Comparison of ENCODE assay signal across 14 mouse cellular contexts in the genomic region with DNA sequence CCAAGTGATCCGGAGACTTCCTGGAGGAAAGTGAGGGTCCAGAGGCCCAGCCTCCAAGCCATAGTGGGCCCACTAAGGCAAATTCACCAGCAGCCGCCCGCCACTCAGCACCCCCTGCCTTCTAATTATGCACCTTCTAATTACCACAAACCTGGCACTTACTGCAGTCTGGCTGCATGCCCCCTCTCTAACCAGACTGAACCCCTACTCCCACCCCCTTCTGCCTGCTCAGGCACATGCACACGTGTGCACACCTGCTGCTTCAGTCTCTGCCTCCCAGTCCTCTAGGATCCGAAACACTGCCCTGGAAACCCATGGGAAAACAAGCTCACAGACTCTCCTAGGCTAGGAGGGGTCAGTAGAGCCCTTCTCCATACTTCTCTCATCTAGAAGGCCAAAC. TPM values are rescaled to one million over a fixed set of nuclear protein-coding genes. Genes with fewer than 3 reads are reported as not detected.
DNase-seq lines count a peak whose midpoint lies in the region; ATAC-seq and TF ChIP-seq lines count a peak whose summit lies in the region.
"Had no signal": no experiment of that assay in that cellular context is flagged by ENCODE, and none has a peak within 500 bp of the region (broad histone marks: within the 10 kb centered on the region; RNA-seq: fewer than 3 reads in every experiment).

No protein-coding gene starts in this region.

- no peaks in the 10 kb centered on the region for H3K27me3 ChIP-seq in heart, postnatal 0 days (ENCODE audit: control insufficient read depth, insufficient read depth, low read length)
- H3K27me3 ChIP-seq in heart, embryonic 11.5 days (ENCODE audit: control insufficient read depth, insufficient read depth, low read length): no peaks in the 10 kb centered on the region
- H3K27me3 ChIP-seq in limb, embryonic 11.5 days (ENCODE audit: control insufficient read depth, insufficient read depth, low read length): no peaks in the 10 kb centered on the region
- H3K27me3 ChIP-seq: hindbrain, embryonic 12.5 days; midbrain, embryonic 12.5 days had no signal

- H3K36me3 ChIP-seq in heart, postnatal 0 days (replicated peaks; ENCODE audit: control insufficient read depth, insufficient read depth, low read length): no peaks in the 10 kb centered on the region
- no peaks in the 10 kb centered on the region for H3K36me3 ChIP-seq in heart, embryonic 11.5 days (ENCODE audit: control insufficient read depth, insufficient read depth, low read length)
- peaks cover 3% of the 10 kb centered on the region; the same call in 1 of the 2 replicates for H3K36me3 ChIP-seq in limb, embryonic 11.5 days (ENCODE audit: control insufficient read depth, insufficient read depth, low read length)
- H3K36me3 ChIP-seq: hindbrain, embryonic 12.5 days; midbrain, embryonic 12.5 days had no signal

- H3K27ac ChIP-seq in heart, postnatal 0 days (ENCODE audit: low read depth): 0 out of 2 replicates have a peak overlapping the region, but pooled peaks have one; percentile 52
- H3K27ac ChIP-seq in heart, embryonic 11.5 days (ENCODE audit: low read depth, low read length): no peak overlapping the region
- H3K27ac ChIP-seq in limb, embryonic 11.5 days (replicated peaks; ENCODE audit: low read depth, low read length): peak overlapping the region; percentile 36; the same call in 1 of the 2 replicates
- H3K27ac ChIP-seq: hindbrain, embryonic 12.5 days; midbrain, embryonic 12.5 days had no signal

- TF ChIP-seq EP300 in heart, postnatal 0 days (IDR thresholded peaks at IDR 0.05; ENCODE audit: low read depth): no peak

- H3K9ac ChIP-seq in heart, postnatal 0 days (replicated peaks; ENCODE audit: low read depth, low read length): no peak overlapping the region
- no peak overlapping the region for H3K9ac ChIP-seq in heart, embryonic 11.5 days (ENCODE audit: low read depth, low read length)
- H3K9ac ChIP-seq in limb, embryonic 11.5 days (ENCODE audit: low read length): no peak overlapping the region
- H3K9ac ChIP-seq: hindbrain, embryonic 12.5 days; midbrain, embryonic 12.5 days had no signal

- H3K9me3 ChIP-seq in heart, postnatal 0 days (replicated peaks; ENCODE audit: control insufficient read depth, low read length): no peaks in the 10 kb centered on the region
- H3K9me3 ChIP-seq in heart, embryonic 11.5 days (replicated peaks; ENCODE audit: control insufficient read depth, low read length): no peaks in the 10 kb centered on the region
- no peaks in the 10 kb centered on the region for H3K9me3 ChIP-seq in limb, embryonic 11.5 days (ENCODE audit: control insufficient read depth, low read length)
- H3K9me3 ChIP-seq: hindbrain, embryonic 12.5 days; midbrain, embryonic 12.5 days had no signal

- H3K4me2 ChIP-seq in heart, postnatal 0 days (ENCODE audit: low read depth, low read length): no peak overlapping the region
- no peak overlapping the region for H3K4me2 ChIP-seq in heart, embryonic 11.5 days
- no peak overlapping the region; the same call in 1 of the 2 replicates for H3K4me2 ChIP-seq in limb, embryonic 11.5 days (ENCODE audit: low read depth, severe bottlenecking)
- H3K4me2 ChIP-seq: hindbrain, embryonic 12.5 days; midbrain, embryonic 12.5 days had no signal

- no peak for DNase-seq in heart, postnatal 0 days (ENCODE audit: low spot score)
- DNase-seq in thymus, postnatal 14 days: peak; percentile 20
- DNase-seq in thymus, postnatal 0 days (ENCODE audit: low spot score): no peak
- no peak for DNase-seq in limb, embryonic 11.5 days (ENCODE audit: low spot score)
- no peak for DNase-seq in frontal cortex, postnatal 14 days (ENCODE audit: low spot score in 2 of 2)
- DNase-seq in lung, postnatal 25 days (ENCODE audit: low spot score): no peak
- DNase-seq: adrenal gland, adult 8-10 months; cerebellum, adult 11 months; kidney, adult 18-20 months; layer of hippocampus, postnatal 36 days; lung, adult 2 months had no signal

- no peak for TF ChIP-seq CTCF in heart, postnatal 0 days (IDR thresholded peaks at IDR 0.05; ENCODE audit: low read depth)

- no peak overlapping the region for H3K4me3 ChIP-seq in heart, postnatal 0 days (ENCODE audit: low read depth, low read length)
- no peak overlapping the region for H3K4me3 ChIP-seq in heart, embryonic 11.5 days (ENCODE audit: low read depth, low read length)
- no peak overlapping the region for H3K4me3 ChIP-seq in limb, embryonic 11.5 days (ENCODE audit: low read depth, low read length)
- H3K4me3 ChIP-seq: hindbrain, embryonic 12.5 days; midbrain, embryonic 12.5 days had no signal

- ATAC-seq in heart, postnatal 0 days (ENCODE audit: insufficient read depth, low read depth): no peak
- no peak for ATAC-seq in heart, embryonic 11.5 days (replicated peaks; ENCODE audit: insufficient number of reproducible peaks, low FRiP score, low TSS enrichment)
- ATAC-seq in limb, embryonic 11.5 days (ENCODE audit: insufficient number of reproducible peaks, low FRiP score, low TSS enrichment, low read depth): no peak

- H3K4me1 ChIP-seq in heart, postnatal 0 days (ENCODE audit: control insufficient read depth, insufficient read depth): peaks cover 46% of the 10 kb centered on the region
- H3K4me1 ChIP-seq in heart, embryonic 11.5 days (ENCODE audit: control insufficient read depth, insufficient read depth, low read length): peaks cover 37% of the 10 kb centered on the region
- peaks cover 44% of the 10 kb centered on the region for H3K4me1 ChIP-seq in limb, embryonic 11.5 days (ENCODE audit: control insufficient read depth, insufficient read depth, low read length)

- WGBS in heart, postnatal 0 days: 86% methylated on average over 5 of the region's 5 CpGs
- 69% methylated on average over 5 of the region's 5 CpGs for WGBS in heart, embryonic 11.5 days (ENCODE audit: insufficient replicate concordance)
- WGBS in limb, embryonic 11.5 days: 50% methylated on average over 5 of the region's 5 CpGs

RNA-seq across cellular contexts. Expression of gene Relt, which starts 8.4 kb away (rescaled TPM):
- 5.1 and 5.9 TPM in 2 replicates for total RNA-seq in heart, postnatal 0 days (2014; rRNA removed; ENCODE audit: low replicate concordance)
- 1.8 and 2.3 TPM in 2 replicates for polyA plus RNA-seq in heart, postnatal 0 days (2015; fragmentation: Nextera tagmentation; extraction: Ambion mirVana)
- 2.3 and 3.0 TPM in 2 replicates for polyA plus RNA-seq in heart, embryonic 11.5 days (2014; fragmentation: Nextera tagmentation; extraction: Ambion mirVana)
- 12.3 and 12.9 TPM in 2 replicates for polyA plus RNA-seq in thymus, postnatal 0 days (2015; fragmentation: Nextera tagmentation; extraction: Ambion mirVana)
- 2.6 and 4.1 TPM in 2 replicates for polyA plus RNA-seq in limb, embryonic 11.5 days (2014; fragmentation: Nextera tagmentation; extraction: Ambion mirVana)
